Mouse (Mus musculus): ENCODE measurements at regions not wholly inside any gene's neighbourhood (a gene's known extent, or its start where the extent isn't known, plus 50 kb on each side); places are given as distances from the start of the nearest gene placed in this dataset.

DNA sequence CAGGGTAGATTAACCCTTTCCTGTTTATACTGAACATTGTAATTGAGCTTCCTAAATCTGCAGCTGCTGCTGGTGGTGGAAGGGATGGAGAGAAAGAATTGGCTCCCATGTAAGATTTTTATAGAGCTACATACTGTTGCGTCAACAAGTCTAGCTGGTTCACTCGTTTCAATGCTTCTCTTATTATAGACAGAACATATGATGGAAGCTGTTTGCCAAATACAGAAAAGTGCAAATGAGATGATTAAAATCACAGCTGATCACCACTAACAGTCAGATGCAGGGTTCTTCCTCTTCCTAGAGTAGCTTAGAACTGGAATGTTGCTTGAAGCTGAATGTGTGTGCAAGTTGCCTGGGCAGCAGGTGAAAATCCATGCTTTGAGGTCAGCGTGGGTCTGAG is 152.8 kb downstream of the Ackr3 start:
- TF ChIP-seq CTCF (IDR thresholded peaks at IDR 0.05) (no peak), POLR2A (IDR thresholded peaks at IDR 0.05; ENCODE audit: insufficient read depth, low read depth, low read length) (no peak), EP300 (IDR thresholded peaks at IDR 0.05; ENCODE audit: insufficient read depth, low read depth, low read length) (no peak)

Measured in heart, adult 2 months (tissue).